Mouse (Mus musculus): ENCODE data around the gene Mlh3. TPM values are rescaled to one million over a fixed set of nuclear protein-coding genes. Genes with fewer than 3 reads are reported as not detected.

Gene Mlh3
- total RNA-seq (2018; cell fraction: chromatin; rRNA removed): 10 to 100 TPM in 19 of 26 experiments, 1 to 10 TPM in 7; 2.6 to 40.1 (median 21.7) TPM
- 10 to 100 TPM in 1 of 26 experiments, 1 to 10 TPM in 25; 2.8 to 10.7 (median 8.5) TPM for total RNA-seq (2018; cell fraction: cytosol; rRNA removed)
- total RNA-seq (2018; cell fraction: nucleus; rRNA removed): 10 to 100 TPM in 16 of 26 experiments, 1 to 10 TPM in 10; 3.4 to 30.5 (median 14.7) TPM
- polyA plus RNA-seq (2018): 6.8 to 8.1 TPM (median 7.4 TPM) in 3 replicates

GRCm38 (mm10) chr12:85270319-85270718 is at the start of gene Mlh3:
Gene Mlh3 (minus strand): TSS chr12:85270599.
- H3K79me2 ChIP-seq (ENCODE audit: inconsistent target): no peaks in the 10 kb centered on the region
- H3K27ac ChIP-seq: no peak within 1 kb of the TSS
- whole genome bisulfite sequencing (ENCODE audit: missing documents): 0% methylated on average over 31 of the region's 35 CpGs

GRCm38 (mm10) chr12:85308651-85309050 is 38.3 kb upstream of the Mlh3 start:
- Histone ChIP-seq H3K79me2 (ENCODE audit: inconsistent target) (no peaks in the 10 kb centered on the region), H3K4me3 (ENCODE audit: inconsistent target) (no peak overlapping the region), H3K27ac (no peak overlapping the region), H3K36me3 (ENCODE audit: inconsistent target) (peaks cover 66% of the 10 kb centered on the region)
- 90% methylated on average over 3 of the region's 3 CpGs for WGBS (ENCODE audit: missing documents)

More at GRCm38 (mm10) chr12:85270319-85270718, at the start of gene Mlh3:
- Histone ChIP-seq H3K4me3 (ENCODE audit: inconsistent target) (peak within 1 kb of the TSS; percentile 27), H3K36me3 (ENCODE audit: inconsistent target) (no peaks in the 10 kb centered on the region)

- H3K27ac ChIP-seq: peak overlapping the region; percentile 60
- peaks cover 75% of the 10 kb centered on the region for H3K36me3 ChIP-seq (ENCODE audit: inconsistent target)
- H3K79me2 ChIP-seq (ENCODE audit: inconsistent target): no peaks in the 10 kb centered on the region
- no peak overlapping the region for H3K4me3 ChIP-seq (ENCODE audit: inconsistent target)
- 44% methylated on average over 14 of the region's 16 CpGs for whole genome bisulfite sequencing (ENCODE audit: missing documents)
Measured at GRCm38 (mm10) chr12:85305247-85305892, 35.0 kb upstream of the Mlh3 start.

GRCm38 (mm10) chr12:85304725-85305124 is 34.3 kb upstream of the Mlh3 start:
- Histone ChIP-seq H3K27ac (peak overlapping the region; percentile 60), H3K79me2 (ENCODE audit: inconsistent target) (no peaks in the 10 kb centered on the region), H3K36me3 (ENCODE audit: inconsistent target) (peaks cover 75% of the 10 kb centered on the region), H3K4me3 (ENCODE audit: inconsistent target) (no peak overlapping the region)
- WGBS (ENCODE audit: missing documents): 16% methylated on average over 4 of the region's 4 CpGs

GRCm38 (mm10) chr12:85303256-85303655 is 32.9 kb upstream of the Mlh3 start:
- 100% methylated on average over 2 of the region's 2 CpGs for WGBS (ENCODE audit: missing documents)
- Histone ChIP-seq H3K36me3 (ENCODE audit: inconsistent target) (peaks cover 62% of the 10 kb centered on the region), H3K4me3 (ENCODE audit: inconsistent target) (no peak overlapping the region), H3K79me2 (ENCODE audit: inconsistent target) (no peaks in the 10 kb centered on the region), H3K27ac (no peak overlapping the region)

GRCm38 (mm10) chr12:85298835-85299180 is 28.4 kb upstream of the Mlh3 start:
- H3K27ac ChIP-seq: no peak overlapping the region
- H3K79me2 ChIP-seq (ENCODE audit: inconsistent target): no peaks in the 10 kb centered on the region
- WGBS (ENCODE audit: missing documents): 100% methylated on average over 1 of the region's 1 CpGs
- no peak overlapping the region for H3K4me3 ChIP-seq (ENCODE audit: inconsistent target)
- H3K36me3 ChIP-seq (ENCODE audit: inconsistent target): peaks cover 42% of the 10 kb centered on the region

DNA sequence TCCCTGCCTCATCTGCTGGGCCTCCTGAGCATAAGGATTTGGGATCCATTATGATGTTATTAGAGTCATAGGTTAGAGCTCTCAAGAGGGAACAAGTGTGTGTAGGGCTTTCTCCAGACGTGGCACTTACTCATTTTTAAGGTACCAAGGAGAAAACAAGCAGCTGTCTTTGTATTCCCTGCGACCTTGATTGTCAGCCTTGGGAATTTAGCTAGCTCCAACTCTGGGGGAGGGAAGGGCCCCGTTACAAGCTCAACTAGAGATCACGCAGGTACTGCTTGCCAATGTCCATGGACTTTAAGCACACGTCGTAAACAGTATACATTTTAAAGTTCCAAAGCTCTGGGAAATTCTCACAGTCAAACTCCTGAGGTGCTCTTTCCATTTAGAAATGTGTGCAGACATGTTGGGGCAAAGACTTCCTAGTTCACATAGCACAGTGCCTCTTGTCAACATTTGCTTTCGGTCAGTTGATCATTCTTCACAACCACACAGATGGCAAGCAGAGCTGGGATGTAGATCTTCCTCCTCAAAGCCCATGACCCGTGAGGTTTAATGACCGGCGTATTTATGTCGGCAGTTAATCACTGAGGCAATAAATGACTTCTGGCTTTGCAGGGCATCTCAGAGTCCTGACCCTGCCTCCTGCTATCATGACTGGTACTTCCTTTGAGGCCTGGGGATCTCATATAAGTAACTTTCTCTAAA is 27.9 kb upstream of the Mlh3 start:
- no peaks in the 10 kb centered on the region for H3K79me2 ChIP-seq (ENCODE audit: inconsistent target)
- H3K27ac ChIP-seq: no peak overlapping the region
- H3K4me3 ChIP-seq (ENCODE audit: inconsistent target): no peak overlapping the region
- peaks cover 37% of the 10 kb centered on the region for H3K36me3 ChIP-seq (ENCODE audit: inconsistent target)
- 95% methylated on average over 11 of the region's 11 CpGs for WGBS (ENCODE audit: missing documents)

DNA sequence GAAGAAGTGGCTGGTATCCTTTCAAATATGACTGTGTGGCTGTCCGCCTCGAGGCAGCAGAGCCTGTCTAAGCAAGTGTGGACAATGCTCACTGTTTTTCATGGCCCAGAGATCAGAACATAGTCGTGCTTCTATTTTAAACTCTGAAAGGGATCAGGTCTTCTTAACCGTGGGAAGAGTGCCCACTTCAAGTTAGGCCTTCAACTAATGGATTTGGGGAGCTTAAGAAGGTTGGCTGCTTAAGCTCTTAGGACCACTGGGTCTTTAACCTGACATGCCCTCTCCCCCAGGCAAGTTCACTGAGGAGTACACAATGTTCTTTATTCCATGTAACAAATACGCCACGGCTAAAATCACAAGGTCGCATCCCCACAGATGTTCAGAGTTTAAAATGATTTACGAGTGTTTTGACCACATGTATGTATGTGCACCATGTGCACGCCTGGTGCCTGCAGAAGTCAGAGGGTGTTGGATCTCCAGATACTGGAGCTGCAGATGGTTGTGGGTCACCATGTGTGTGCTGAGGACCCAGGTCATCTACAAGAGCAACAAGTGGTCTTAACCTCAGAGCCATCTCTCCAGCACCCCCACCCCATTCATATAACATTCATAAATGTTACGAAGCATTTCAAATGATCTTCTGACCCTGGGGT is 27.1 kb upstream of the Mlh3 start:
- no peak overlapping the region for H3K27ac ChIP-seq
- H3K79me2 ChIP-seq (ENCODE audit: inconsistent target): no peaks in the 10 kb centered on the region
- H3K4me3 ChIP-seq (ENCODE audit: inconsistent target): no peak overlapping the region
- WGBS (ENCODE audit: missing documents): 82% methylated on average over 10 of the region's 10 CpGs
- peaks cover 29% of the 10 kb centered on the region for H3K36me3 ChIP-seq (ENCODE audit: inconsistent target)

- WGBS (ENCODE audit: missing documents): 85% methylated on average over 5 of the region's 5 CpGs
- Histone ChIP-seq H3K79me2 (ENCODE audit: inconsistent target) (no peaks in the 10 kb centered on the region), H3K36me3 (ENCODE audit: inconsistent target) (peaks cover 23% of the 10 kb centered on the region), H3K4me3 (ENCODE audit: inconsistent target) (no peak overlapping the region), H3K27ac (no peak overlapping the region)
Measured at GRCm38 (mm10) chr12:85296915-85297314, 26.5 kb upstream of the Mlh3 start.

DNA sequence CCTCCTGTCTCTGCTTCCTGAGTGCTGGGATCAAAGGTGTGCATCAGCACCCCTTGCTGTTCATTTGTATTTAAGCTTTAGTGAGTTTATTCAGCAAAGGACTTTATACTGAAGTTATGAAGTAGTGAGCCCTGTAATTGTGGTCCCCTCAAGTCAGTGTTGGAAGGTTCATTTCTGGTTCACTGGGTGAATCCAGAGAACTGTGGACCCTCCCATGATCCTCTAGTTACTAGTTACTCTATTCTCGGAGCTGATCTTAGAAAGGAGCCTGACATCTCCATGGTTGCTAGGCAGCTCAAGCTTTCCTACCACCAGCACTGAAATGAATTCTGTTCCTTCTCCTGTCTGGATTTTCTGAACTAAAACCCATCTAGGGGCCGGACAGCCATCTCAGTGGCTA is 25.1 kb upstream of the Mlh3 start:
- Histone ChIP-seq H3K27ac (no peak overlapping the region), H3K4me3 (ENCODE audit: inconsistent target) (no peak overlapping the region), H3K36me3 (ENCODE audit: inconsistent target) (peaks cover 9% of the 10 kb centered on the region; the same call in 1 of the 2 replicates), H3K79me2 (ENCODE audit: inconsistent target) (no peaks in the 10 kb centered on the region)
- WGBS (ENCODE audit: missing documents): 100% methylated on average over 2 of the region's 2 CpGs

DNA sequence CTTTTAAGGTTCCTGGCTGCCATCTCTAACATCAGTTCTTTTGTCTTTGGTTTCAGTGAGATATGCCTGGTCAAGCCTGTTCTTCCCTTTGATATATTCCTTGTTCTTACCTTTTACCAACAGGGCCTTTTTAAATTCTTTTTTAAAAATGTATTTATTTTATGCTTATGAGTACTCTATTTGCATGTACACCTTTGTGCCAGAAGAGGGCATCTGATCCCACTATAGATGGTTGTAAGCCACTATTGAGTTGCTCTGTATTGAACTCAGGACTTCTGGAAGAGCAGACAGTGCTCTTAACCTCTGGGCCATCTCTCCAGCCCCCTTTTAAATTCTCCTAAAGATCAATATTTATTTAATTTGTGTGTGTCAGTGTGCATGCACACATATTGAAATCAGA is 22.5 kb upstream of the Mlh3 start:
- Histone ChIP-seq H3K36me3 (ENCODE audit: inconsistent target) (no peaks in the 10 kb centered on the region), H3K79me2 (ENCODE audit: inconsistent target) (no peaks in the 10 kb centered on the region), H3K27ac (no peak overlapping the region), H3K4me3 (ENCODE audit: inconsistent target) (no peak overlapping the region)

DNA sequence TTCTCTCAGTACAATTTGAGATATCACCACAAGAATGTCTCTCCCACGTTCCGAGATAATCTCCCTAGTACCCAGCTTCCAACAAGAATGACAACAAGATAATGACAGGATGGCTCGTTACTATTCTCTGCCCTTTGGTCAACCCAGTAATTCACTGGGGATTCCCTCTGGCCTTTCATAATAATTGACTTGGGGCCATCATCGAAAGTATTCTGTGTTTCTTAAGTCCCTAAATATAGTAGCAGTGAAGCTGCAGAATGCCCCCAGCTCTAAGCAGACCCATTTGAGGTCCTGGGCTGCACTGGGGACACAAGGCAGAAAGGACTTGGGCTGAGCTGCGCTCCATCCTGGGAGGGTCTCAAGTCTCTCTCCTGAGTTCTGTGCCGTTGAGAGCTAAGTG is 21.9 kb upstream of the Mlh3 start:
- no peaks in the 10 kb centered on the region for H3K36me3 ChIP-seq (ENCODE audit: inconsistent target)
- no peaks in the 10 kb centered on the region for H3K79me2 ChIP-seq (ENCODE audit: inconsistent target)
- no peak overlapping the region for H3K27ac ChIP-seq
- 91% methylated on average over 6 of the region's 6 CpGs for WGBS (ENCODE audit: missing documents)
- H3K4me3 ChIP-seq (ENCODE audit: inconsistent target): no peak overlapping the region

DNA sequence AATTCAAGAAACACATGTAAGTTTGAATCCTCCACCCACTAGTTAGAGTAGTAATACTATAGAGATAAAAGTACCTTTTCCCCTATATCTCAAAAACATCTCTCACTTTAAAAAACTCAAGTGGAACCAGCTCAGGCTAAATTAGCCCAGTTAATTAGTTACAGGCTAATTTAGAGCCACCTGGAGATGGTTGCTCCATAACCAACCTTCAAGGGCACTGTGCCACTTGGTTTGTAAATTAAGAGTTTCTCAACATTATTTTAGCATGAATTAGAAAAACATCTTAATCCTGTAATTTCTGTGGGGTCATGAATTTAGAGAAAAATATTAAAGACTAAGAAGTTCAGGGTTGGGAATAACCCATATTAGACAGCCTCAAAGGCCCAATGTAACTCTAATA is 21.1 kb upstream of the Mlh3 start:
- Histone ChIP-seq H3K4me3 (ENCODE audit: inconsistent target) (no peak overlapping the region), H3K79me2 (ENCODE audit: inconsistent target) (no peaks in the 10 kb centered on the region), H3K27ac (no peak overlapping the region), H3K36me3 (ENCODE audit: inconsistent target) (no peaks in the 10 kb centered on the region)

DNA sequence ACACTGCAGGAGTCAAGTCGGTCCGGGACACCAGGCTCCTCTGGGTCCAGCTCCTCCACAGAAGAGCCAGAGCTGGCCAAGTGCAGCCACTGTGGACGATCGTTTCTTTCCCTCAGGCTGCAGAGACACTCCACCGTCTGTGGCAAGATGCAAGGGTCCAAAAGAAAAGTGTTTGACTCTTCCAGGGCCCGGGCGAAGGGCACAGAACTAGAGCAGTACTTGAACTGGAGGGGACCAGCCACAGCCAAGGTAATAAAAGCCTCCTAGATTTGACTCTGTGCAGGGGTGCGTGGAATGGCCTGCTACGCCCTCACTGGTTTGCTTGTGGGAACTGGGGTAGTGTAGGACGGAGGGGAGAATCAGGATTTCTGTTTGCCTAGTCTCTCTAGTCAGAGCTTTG is 20.2 kb upstream of the Mlh3 start:
- no peak overlapping the region for H3K4me3 ChIP-seq (ENCODE audit: inconsistent target)
- no peaks in the 10 kb centered on the region for H3K79me2 ChIP-seq (ENCODE audit: inconsistent target)
- no peak overlapping the region for H3K27ac ChIP-seq
- WGBS (ENCODE audit: missing documents): 91% methylated on average over 10 of the region's 10 CpGs
- H3K36me3 ChIP-seq (ENCODE audit: inconsistent target): no peaks in the 10 kb centered on the region

Measured in macrophage (primary cell).